Mouse (Mus musculus): ENCODE data around the gene Slc4a1.

Slc4a1 gene

DNA sequence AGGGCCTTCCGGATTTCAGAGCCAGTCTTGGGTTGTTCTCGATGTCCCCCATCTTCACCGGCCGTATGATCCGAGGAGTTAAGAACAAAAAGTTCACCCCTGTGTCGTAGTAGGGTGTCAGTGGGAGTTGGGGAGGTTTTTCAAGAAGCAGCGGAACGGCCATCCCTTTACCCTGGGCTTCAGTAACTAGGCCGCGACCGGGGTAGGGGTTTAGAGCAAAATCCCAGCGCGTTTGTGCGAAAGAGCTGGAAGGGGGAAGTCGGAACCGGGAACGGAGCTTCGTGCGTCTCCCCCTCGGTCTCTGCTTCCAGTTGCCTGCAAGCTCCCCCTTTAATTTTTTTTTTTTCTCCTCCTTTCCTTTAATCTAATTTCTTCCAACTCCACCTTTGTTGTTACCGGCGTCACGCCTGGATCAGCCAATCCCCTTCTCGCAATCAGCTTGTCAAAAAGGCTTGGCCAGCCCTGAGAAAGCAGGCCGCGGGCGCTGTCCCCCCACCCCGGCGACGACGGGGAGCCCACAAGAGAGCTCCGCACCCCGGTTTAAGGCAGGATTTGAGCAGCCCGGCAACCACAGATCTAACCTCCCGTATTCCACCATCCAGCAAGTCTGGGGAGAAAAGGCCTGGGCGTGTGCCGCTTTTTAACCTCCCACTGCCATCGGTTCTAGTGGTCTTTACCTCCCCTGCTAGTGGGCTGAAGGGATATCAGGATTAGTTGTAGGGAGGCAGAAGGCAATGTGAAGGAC lies 45.9 kb downstream of the Slc4a1 start:
- DNase-seq (ENCODE audit: low spot score): peak; percentile 76

DNA sequence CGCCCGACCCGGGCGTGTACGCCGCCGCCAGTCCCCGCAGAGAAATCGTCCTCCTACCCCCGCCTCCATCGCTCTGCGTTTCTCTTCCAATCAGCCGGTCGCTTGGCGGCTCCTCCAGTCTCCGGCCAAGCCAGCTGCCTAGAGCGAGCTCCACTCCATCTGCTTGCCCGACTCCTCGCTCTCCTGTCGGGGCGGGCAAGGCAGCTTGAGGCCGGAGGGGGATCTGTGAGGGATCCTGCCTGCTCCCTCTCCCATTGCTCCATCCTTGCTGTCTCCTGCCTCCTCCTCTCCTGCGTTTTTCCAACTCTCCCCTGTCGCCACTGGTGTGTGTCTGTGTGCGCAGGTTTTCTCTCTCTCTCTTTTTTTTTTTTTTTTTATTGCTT lies 46.6 kb downstream of the Slc4a1 start, which contains the start of gene Ubtf:
Gene Ubtf, minus strand, starts transcription at position 333 of the 383 bp plus-strand sequence.
- peak; percentile 74 for DNase-seq (ENCODE audit: low spot score)

DNA sequence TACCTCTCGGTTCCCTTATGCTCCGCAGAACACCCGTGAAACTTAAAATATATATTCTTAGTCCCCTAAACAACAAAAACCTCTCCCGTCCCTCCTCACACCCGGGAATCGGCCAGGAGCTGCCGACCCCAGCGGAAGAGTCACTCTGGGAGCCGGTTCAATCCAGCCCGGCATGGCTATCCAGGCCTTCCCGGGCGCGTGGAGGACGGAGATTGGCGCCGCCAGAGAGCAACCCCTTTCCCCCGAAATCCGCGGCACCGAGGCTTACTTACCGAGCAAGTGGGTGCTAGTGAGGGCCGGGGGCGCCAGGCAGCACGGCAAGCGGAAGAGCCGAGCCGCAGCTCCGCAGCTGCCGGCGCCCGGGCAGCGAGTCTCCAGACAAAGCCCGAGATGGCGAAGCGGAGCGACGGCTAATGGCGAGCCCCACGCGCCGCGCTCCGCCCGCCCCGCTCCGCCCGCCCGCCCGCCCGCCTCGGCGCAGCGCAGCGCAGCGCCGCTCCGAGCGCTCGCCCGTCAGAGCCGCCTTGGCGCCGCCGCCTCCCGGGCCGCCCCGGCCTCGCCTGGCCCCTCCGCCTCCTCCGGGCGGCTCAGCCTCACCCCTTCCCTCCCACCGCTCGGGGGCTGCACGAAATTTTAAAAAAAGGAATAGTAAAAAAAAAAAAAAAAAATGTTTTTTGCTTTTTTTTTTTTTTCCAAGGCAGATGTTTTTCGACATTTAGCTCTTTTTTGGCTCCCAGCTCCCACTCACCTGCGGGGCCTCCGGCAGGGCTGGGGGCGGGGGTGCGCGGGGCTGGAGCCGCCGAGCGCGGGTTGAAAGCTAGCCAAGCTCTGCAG lies 47.2 kb downstream of the Slc4a1 start:
- peak; percentile 45 for DNase-seq (ENCODE audit: low spot score)

DNA sequence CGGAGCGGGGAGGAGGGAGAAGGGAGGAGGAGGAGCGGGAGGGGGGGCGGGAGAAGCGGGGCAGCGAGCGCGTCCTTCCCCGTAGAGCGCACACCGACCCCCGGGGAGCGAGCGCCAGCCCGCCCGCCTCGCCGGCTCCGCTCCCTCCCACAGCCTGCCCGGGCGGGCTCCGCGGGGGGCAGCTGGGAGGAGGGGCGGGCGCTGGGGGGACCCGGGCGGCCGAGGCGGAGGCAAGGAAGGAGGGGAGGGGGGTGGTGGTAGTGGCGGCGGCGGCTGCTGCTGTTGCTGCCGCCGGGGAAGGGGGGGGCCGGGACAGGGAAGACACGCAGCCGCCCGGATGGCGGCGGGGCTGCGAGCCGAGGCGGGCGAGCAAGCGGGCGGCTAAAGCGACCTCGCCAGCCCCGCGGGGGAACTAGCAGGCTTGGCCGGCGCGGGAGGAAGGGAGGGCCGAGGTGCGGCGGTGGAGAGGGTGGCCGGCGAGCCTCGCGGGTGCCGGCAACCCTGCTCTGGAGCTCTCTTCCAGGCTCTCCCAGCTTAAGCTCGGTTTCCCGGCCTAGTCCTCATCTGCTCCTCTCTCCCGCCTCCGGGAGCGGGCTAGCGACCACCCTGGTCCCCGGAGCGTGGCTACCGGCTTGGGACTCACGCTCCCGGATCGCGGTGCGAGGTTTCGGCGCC lies 48.0 kb downstream of the Slc4a1 start:
- DNase-seq (ENCODE audit: low spot score): peak; percentile 48

DNA sequence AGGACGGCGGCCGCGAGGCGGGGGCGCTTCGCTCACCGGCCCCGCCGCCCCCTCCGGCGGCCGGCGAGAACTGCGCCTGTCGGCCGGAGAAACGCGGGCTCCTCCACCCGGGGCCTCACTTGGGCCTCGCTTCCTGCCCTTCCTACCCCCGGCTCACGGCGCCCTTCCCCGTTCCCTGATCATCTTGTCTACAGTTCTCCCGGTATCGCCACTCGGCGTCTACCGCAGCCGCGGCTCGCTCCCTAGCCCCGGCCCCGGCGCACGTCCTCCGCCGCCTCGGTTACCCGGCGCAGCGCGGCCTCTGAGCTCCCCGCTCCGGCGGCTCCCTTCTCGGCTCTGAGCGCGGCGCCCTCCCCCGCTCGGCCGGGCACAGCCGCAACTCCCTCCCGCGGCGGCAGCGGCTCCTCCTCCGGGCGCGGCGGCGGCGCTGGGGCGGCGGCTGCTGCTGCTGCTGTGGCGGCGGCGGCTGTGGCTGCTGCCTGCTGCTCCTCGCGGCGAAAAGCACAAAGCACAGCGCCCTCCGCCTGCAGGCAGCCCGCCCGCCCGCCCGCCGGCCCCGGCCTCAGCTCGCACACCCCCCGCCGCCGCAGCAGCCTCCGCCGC lies 48.6 kb downstream of the Slc4a1 start:
- DNase-seq (ENCODE audit: low spot score): peak; percentile 55

DNA sequence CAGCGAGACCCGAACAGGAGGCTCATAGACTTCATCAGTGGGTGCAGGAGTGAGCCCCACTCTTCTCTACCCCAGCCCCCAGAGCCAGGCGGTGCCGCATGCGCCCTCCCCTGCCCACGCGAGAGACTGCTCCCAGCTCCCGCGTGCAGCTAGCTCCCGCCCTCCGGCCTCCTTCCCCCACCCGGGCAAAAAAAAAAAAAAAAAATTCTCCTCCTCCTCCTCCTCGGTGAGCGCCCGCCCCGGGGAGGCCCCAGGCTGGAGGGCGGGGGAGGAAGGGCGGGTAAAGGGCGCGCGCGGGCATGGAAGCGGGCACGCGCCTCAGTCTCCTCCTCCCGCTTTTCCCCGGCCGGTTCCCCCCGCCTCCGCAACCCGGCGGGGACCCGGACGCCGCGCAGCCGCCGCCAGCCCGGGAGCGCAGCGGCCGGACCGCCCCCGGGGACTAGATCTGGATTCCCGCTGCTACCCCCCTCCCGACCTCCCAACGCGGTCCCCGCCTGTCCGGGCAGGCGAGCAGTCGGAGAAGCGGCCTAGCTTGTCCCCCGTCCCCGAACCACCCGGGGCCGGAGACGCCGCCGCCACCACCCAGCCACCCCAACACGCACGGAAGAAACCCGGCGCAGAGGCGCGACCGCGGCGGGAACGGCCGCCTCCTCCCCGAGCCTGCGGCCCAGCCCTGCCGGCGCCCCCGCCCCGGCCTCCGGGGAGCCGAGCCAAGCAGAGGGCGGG lies 49.3 kb downstream of the Slc4a1 start:
- peak; percentile 81 for DNase-seq (ENCODE audit: low spot score)

DNA sequence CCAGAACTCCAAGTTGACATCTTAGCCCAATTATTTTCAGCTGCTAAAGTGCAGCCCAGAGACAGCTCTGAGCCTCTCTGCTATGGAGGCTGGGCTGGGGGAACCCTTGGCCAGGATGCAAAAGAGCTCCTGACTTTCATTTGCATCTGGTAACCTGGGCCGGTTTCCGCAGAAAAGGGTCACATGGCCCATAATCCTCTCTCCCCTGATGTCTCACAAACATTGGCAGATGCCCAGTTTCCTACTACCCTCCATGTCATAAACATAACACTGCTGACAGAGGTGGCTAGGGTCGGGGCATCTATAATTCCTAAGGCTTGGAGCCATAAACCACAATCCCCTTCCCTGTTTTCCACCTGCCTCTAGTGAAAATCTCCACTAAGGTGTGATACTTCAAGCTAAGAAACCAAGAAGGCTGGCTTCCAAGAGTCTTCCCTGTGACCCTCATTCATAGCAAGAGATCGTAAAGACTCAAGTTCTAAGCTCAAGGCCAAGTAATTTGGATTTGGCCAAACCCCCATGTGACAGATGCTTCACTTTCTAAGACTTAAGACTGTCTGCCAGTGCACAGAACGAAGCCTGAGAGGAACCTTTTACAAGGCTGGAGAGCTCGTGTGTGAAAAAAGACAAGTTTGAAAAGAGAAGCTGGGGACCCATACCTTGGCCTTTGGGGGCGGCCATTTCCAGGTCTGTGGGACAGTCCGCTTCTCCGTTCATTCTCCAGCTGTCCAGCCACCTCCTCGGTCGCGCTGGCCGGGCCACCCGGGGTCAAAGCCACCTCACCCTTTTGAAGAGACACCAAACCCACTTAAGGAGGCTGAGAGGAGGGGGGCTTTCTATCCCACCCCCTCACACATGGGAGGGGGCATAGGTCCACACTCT lies 50.1 kb downstream of the Slc4a1 start:
- no peak for DNase-seq (ENCODE audit: low spot score)

DNA sequence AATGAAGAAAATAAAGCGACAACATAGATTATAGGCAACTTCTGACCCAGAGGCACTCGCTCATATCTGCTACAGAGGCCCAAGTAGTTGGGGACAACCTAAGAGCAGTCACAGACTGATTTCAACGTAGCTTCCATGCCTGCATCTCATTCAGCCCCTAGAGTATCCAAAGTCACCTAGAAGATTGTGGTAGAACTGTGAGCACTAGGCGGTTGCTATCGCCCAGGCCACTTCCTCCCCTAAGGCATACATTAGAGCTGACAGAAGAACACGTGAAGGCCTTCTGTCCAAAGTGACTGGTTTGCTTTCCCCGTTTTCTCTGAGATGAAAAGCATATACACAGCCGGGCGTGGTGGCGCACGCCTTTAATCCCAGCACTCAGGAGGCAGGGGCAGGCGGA lies 51.7 kb downstream of the Slc4a1 start:
- DNase-seq (ENCODE audit: low spot score): no peak

DNA sequence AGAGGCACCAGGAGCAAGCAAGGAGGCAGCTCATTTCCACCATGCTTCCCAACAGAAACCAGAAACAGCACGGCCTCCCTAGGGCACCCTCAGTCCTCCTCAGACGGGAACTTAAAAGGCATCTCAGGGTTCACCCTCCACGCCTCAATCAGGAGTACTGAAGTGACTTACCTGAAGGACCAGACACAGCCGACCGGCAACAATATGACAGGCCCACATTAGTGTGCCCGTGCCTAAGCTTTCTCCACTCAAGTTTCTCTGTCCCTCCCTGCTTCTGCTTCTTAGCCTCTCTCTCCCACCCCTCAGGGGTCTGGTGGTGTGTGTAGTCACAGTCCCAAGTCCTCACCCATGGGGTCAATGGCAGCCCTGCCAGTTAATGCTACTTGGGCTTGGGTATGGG lies 53.4 kb downstream of the Slc4a1 start:
- DNase-seq (ENCODE audit: low spot score): no peak

DNA sequence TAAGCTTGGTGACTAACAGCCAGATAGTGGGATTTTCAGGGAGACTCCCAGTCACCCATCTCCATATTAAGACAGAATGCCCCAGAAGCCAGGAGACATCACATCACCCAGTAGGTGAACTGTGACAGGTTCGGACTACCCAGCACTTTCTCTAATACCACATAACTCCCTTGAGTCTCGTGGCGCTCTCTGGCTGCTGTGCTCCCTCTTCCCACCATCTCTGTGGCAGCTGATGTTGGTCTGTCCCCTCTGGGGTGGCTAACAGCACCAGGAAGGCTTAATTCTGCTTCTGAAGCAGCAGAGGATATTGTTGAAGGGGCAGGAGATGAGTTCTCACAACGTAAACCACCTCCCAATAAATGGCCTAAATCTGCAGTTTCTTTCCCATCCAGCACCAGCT lies 54.0 kb downstream of the Slc4a1 start:
- DNase-seq (ENCODE audit: low spot score): no peak

DNA sequence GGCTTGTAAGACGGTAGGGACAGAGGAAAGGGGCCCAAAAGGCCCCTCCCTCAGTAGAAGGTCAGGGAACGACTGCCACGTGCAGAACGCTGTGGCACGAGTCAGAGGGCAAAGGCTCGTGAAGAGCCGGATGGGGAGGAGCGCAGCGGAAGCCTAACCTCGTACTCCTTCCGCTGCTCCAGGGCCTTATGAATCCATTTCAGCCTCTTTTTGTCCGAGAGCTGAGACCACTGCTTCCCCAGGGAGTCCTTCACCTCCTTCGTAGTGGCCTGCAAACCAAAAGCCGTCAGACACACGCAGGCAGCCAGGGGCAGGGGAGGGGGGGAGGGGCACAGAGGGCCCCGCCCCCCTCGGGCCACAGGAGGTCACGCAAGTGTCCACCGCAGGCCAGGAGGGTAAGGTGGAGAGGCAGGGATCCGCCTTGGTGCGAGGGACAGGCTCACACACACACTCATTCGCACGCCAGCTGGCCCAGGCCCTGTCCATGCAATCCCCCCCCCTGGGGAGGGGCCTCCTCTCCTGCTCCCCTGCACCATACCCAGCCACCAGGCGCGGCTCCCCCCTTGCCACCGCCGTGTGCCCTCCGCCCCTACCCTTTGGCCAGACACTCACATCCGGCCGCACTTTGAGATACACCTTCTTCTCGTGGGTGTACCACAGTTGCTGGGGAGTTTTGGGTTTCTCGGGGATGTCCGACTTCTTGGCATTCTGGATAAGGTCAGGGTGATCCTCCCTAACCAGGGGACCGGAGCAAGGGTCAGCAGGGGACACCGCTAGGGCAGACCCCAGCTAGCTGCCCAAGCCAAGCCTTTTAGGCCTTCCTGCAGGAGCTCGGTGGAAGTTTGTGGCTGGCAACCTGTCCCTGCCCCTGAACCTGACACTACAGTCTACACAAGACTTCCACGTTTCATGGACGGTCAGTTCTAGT lies 55.0 kb downstream of the Slc4a1 start:
- DNase-seq (ENCODE audit: low spot score): no peak

DNA sequence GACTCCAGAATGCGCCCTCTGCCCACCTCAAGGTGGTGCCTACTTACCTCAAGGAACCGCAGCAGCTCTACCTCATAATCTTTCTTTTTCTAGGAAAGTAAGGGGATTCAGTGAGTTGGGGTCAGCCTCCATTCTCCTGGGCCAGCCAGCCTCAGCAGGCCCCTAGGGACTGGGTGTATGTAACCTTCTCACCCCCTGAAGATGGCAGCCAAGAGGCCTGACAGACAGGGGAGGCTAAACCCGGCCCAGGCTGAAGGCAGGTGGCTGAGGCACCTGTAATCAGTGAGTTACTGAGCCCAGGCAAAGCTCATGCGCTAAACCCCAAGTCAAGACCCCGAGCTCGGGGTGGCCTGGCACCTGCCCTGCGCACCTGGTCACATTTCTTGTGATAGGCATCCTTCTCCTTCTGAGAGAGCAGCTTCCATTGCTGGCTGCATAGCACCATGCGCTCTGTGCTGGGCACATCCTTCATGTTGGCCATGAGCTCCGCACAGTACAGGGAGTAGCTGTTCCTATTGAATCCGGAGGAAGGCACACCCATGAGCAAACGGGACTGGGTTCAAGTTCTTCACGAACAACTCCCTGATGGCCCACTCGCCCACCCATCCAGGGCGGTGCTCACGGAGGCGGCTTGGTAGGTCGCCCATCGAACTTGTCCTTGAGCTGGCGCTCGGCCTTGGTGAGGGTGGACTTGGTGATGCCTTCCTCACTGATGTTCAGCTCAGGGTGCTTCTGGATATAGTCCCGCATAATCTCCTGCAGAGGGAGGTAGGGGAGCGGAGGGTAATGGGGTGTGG lies 56.0 kb downstream of the Slc4a1 start:
- no peak for DNase-seq (ENCODE audit: low spot score)

DNA sequence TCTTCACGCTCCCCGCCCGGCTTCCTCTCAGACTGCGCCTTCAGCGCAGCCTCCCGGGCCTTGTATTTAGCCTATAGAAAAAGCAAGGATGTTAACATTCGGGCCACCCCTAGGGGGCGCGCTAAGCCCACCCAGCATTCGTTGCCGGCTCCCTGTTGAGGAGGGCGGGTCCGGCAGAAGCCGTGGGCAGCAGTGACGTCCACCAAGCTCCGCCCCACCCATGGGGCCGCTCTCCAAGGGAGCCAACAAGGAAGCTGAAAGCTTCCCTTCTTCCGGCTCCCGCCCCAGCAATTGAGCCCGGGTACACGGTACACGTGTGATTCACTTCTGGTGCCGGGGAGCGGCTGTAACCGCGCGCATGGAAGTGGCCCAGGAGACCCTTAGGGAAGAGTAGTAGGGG lies 57.0 kb downstream of the Slc4a1 start:
- DNase-seq (ENCODE audit: low spot score): peak; percentile 97

DNA sequence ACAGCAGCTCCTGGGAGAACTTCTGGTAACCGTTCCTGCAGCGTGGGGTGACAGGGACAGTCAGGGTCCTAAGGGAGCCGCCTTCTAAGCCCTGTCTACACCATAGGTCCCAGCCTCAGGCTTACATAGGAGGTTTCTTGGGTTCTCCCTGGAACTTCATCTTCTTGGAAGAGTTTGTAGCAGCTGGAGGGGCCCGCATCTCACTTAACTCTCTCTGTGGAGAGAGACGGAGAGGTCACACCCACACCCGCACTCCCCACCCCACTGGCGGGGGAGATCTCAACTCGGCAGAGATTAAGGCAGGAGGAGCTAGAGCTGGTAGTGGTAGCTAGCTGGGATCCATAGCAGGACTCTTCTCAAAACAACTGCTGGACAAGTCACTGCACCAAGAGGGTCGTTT lies 57.9 kb downstream of the Slc4a1 start:
- DNase-seq (ENCODE audit: low spot score): no peak

DNA sequence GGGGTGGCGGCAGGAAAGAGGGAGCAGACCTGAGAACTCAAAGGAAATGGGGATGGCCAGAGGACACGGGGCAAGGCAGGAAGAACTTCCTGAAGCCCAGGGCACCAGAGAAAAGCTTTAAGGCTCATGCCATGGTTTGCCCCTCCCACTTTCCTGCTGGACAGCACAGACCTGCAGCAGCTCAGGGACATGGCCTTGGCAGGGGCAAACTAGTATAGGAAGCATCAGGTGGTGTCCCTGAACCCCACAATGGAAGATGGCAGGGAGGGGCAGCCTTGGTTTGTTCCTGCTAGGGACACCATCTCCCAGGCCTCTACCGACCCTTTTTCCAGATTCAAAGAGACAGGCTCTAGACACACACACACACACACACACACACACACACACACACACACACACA lies 60.6 kb downstream of the Slc4a1 start:
- no peak for DNase-seq (ENCODE audit: low spot score)

DNA sequence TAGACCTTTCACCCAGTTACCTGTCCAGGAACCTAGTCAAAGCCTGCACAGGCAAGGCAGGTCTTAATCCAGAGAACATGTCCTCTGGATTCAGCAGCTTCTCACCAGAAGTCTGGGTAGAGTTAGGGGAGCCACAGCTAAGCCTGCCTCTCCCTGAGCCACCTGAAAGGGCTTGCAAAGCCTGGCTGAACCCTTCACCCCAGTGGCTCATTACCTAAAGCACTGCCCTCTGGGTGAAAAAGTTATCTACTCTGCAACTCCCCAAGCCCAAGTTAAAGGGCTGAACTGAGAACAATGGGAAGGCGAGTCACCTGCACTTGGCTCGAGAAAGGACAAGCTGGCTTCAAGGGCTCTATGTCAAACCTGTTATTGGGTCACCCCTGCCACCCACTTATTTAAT lies 61.9 kb downstream of the Slc4a1 start:
- no peak for DNase-seq (ENCODE audit: low spot score)

DNA sequence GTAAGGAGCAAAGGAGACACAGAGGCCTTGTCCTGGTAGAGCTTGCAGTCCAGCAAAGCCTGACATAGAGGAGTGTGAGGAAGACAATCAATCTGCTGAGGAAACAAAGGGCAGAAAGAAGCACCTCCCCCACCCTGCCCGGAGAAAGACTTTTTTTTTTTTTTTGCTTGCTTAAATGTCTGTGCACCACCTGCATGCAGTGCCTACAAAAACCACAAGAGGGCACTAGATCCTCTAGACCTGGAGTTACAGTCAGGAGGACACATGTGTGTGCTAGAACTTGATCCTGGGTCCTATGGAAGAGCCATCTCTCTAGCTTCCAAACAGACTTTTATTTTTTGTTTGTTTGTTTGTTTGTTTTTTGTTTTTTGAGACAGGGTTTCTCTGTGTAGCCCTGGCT lies 66.2 kb downstream of the Slc4a1 start:
- DNase-seq (ENCODE audit: low spot score): peak; percentile 52

All from ovary, postnatal 14 days (tissue).